Comparison of ENCODE assay signal across 16 mouse cellular contexts in genomic region chr7:135551547-135551946, GRCm38 (mm10). TPM values are rescaled to one million over a fixed set of nuclear protein-coding genes. Genes with fewer than 3 reads are reported as not detected.
DNase-seq lines count a peak whose midpoint lies in the region; ATAC-seq lines count a peak whose summit lies in the region.
"Had no signal": no experiment of that assay in that cellular context is flagged by ENCODE, and none has a peak within 500 bp of the region (broad histone marks: within the 10 kb centered on the region; RNA-seq: fewer than 3 reads in every experiment).

No protein-coding gene starts in this region.

- H3K4me2 ChIP-seq in heart, embryonic 14.5 days (ENCODE audit: low read length): no peak overlapping the region
- H3K4me2 ChIP-seq: neural tube, embryonic 12.5 days had no signal

- H3K9me3 ChIP-seq in heart, embryonic 14.5 days (ENCODE audit: control insufficient read depth, low read length): no peaks in the 10 kb centered on the region
- H3K9me3 ChIP-seq: neural tube, embryonic 12.5 days had no signal

- no peak overlapping the region for H3K9ac ChIP-seq in heart, embryonic 14.5 days (ENCODE audit: low read length)
- H3K9ac ChIP-seq: neural tube, embryonic 12.5 days had no signal

- H3K27me3 ChIP-seq in heart, embryonic 14.5 days (ENCODE audit: control insufficient read depth, insufficient read depth, low read length): peaks cover 6% of the 10 kb centered on the region; the same call in 1 of the 2 replicates

- WGBS in heart, embryonic 14.5 days: 29% methylated on average over 1 of the region's 1 CpGs

- H3K36me3 ChIP-seq in heart, embryonic 14.5 days (ENCODE audit: control insufficient read depth, insufficient read depth, low read length): no peaks in the 10 kb centered on the region
- H3K36me3 ChIP-seq: neural tube, embryonic 12.5 days had no signal

- H3K4me3 ChIP-seq in heart, embryonic 14.5 days (ENCODE audit: control insufficient read depth in 1 of 2, insufficient read depth in 1 of 2, low read depth in 1 of 2, low read length in 2 of 2): no peak overlapping the region
- H3K4me3 ChIP-seq: erythroblast, embryonic 14.5 days; neural tube, embryonic 12.5 days had no signal

- DNase-seq in cerebellum, adult 9-11 months: peak; percentile 17
- DNase-seq in adrenal gland, adult 8-10 months: peak; percentile 82
- peak; percentile 51 for DNase-seq in lung, postnatal 10 days
- DNase-seq in layer of hippocampus, adult 8-10 months (ENCODE audit: low spot score in 2 of 2): no peak
- no peak for DNase-seq in thymus, postnatal 4 days
- no peak for DNase-seq in spleen, postnatal 14 days (ENCODE audit: low spot score in 2 of 2)
- DNase-seq: left cerebral cortex, postnatal 4 days; right cerebral cortex, postnatal 4 days; thymus, postnatal 14 days had no signal

- ATAC-seq in cerebellum, adult (ENCODE audit: insufficient number of reproducible peaks, low FRiP score, low TSS enrichment): no peak
- ATAC-seq in heart, embryonic 14.5 days (ENCODE audit: insufficient number of reproducible peaks, insufficient read depth, low FRiP score, low read depth): peak; percentile 56; the same call in 1 of the 2 replicates

- H3K4me1 ChIP-seq in heart, embryonic 14.5 days (ENCODE audit: control insufficient read depth in 2 of 2, insufficient read depth in 2 of 2, low read length in 2 of 2): peaks cover 5% of the 10 kb centered on the region in 2 experiments; a peak in 2 of 4 replicates

- H3K27ac ChIP-seq in heart, embryonic 14.5 days (replicated peaks in 1 of 2; ENCODE audit: control insufficient read depth in 1 of 2, insufficient read depth in 1 of 2, low read depth in 2 of 2, low read length in 2 of 2): no peak overlapping the region
- H3K27ac ChIP-seq: kidney, postnatal 0 days; neural tube, embryonic 12.5 days had no signal

RNA-seq across cellular contexts. Expression of gene Ptpre, which starts 14.3 kb away (rescaled TPM):
- 10 to 100 TPM in 2 of 4 experiments, 1 to 10 TPM in 2; 6.9 to 12.3 (median 9.7) TPM for total RNA-seq in adrenal gland, adult 8-10 months (2022)
- 3.1 and 3.2 TPM in 2 replicates for polyA plus RNA-seq in heart, embryonic 14.5 days (2014; fragmentation: Nextera tagmentation; extraction: Ambion mirVana)
- 10 to 100 TPM; 49.5 to 52.8 (median 51.5) TPM for total RNA-seq in layer of hippocampus, adult 8-10 months (2022)

RNA-seq across cellular contexts. Expression of gene Clrn3, which starts 23.1 kb away (rescaled TPM):
- total RNA-seq in adrenal gland, adult 8-10 months (2022): not detected
- not detected in 2 replicates for polyA plus RNA-seq in heart, embryonic 14.5 days (2014; fragmentation: Nextera tagmentation; extraction: Ambion mirVana)
- not detected for total RNA-seq in layer of hippocampus, adult 8-10 months (2022)
- total RNA-seq: hematopoietic stem cell, adult 5-6 weeks; left cerebral cortex, postnatal 4 days had no signal
- polyA plus RNA-seq: brain, embryonic 14.5 days; erythroblast, embryonic 14.5 days; neural tube, embryonic 12.5 days had no signal

Comparison
In these comparisons a context has a peak if more than half of its experiments do, and no peak if none do; other contexts are left out.
1. DNase-seq: peak in cerebellum, adult 9-11 months (single experiment), adrenal gland, adult 8-10 months (single experiment) and lung, postnatal 10 days (single experiment); none in layer of hippocampus, adult 8-10 months (0 of 2), thymus, postnatal 4 days (single experiment) and spleen, postnatal 14 days (0 of 2).